Mouse (Mus musculus): Measurements from ENCODE around the gene Prox2.

GRCm38 (mm10) chr12:85113337-85113736 is 2.8 kb upstream of the Prox2 start:
- TF ChIP-seq CTCF (IDR thresholded peaks at IDR 0.05; ENCODE audit: borderline replicate concordance, control insufficient read depth, extremely low read depth, insufficient read depth, low read length, poor library complexity): no peak
- TF ChIP-seq POLR2A (IDR thresholded peaks at IDR 0.05; ENCODE audit: control insufficient read depth, extremely low read depth, insufficient read depth, low read length, poor library complexity): no peak
